Mouse (Mus musculus): ENCODE results near the gene Vmn2r61.

The Vmn2r61 gene

GRCm38 (mm10) chr7:42259753-42260152, at the start of gene Vmn2r61:
Vmn2r61 (plus strand) TSS chr7:42260053.
- DNase-seq = no peak
